Mouse (Mus musculus): ENCODE results near the gene Gm43552. TPM values are rescaled to one million over a fixed set of nuclear protein-coding genes. Genes with fewer than 3 reads are reported as not detected.

Gene Gm43552
- not detected for polyA plus RNA-seq (2015; fragmentation: Illumina TruSeq; extraction: RNeasy Lipid Tissue Mini Kit (QIAGEN cat#74804); ENCODE audit: insufficient read depth, low read depth, low replicate concordance)

DNA sequence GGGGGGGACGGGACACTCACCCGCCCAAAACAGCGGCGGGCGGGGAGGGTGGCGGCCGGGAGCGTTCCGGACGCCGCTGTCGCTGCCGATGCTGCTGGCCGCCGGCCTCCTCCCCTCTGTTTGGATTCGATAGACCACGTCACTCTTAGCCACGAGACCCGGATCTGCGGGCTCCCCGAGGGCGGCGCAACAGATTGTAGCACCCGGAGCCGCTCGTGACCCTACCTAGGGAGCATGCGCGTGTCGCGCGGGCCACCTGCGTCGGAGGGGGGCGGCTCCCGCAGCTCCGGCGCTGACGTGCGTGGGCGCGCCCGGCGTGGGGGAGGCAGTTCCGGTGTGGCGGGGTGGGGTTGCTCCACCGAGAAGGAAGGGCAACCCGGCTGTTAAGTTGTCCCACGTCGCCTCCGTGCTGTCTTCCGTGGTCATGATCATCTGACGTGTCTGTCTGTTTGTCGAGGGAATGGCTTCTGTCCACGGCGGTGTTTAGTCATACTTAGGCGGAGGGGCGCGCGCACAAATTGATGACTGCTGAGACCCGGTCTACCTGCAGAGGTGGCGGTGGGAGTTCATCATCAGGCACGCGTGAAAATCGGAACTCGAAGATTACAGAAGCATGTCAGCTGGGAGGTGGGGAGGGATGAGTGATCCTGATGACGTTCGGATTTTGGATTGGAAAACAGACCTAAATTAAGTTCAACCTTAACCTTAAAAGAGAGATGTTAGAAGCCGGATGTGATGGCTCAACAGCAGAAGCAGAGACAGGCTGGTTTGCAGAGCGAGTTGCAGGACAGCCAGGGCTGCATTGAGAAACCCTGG, at the start of gene Gm43552:
Gm43552 (minus strand) TSS at position 118 of the 816 bp plus-strand sequence.

DNA sequence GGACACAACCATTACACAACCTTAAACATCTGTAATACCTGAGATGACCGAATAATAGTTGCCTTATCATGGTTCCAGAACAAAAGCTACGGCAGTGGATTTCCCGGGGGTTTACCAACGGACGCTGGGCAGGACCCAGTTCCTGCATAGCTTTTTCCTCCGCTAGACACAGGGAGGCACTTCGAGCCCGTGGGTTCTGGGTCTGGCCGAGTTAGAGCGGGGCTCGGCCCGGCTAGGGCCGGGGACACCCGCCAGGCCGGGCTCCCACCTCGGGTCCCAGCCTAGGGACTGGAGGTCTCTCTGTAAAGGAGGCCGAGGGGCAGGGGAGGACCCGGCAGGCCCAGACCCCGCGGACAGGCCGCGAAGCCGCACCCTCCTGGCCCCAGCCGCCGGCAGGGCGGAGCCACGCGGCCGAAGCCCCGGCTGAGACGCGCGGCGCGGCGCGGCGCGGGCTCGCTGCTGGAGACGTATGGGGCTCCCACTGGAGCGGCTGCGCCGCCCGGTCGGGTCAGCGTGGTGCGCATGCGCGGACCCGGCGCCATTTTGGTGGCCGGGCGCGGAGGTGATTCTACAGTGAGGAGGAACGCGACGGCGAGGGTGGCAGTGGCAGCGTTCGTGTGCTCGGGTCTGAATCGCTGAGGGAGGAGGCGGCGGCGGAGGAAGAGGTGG, 44.3 kb upstream of the Gm43552 start, which contains the start of the genes Smim14 and Ube2k:
Smim14 (minus strand) TSS at position 434 of the 669 bp plus-strand sequence.
Ube2k (plus strand) TSS at position 483 of the 669 bp plus-strand sequence.

DNA sequence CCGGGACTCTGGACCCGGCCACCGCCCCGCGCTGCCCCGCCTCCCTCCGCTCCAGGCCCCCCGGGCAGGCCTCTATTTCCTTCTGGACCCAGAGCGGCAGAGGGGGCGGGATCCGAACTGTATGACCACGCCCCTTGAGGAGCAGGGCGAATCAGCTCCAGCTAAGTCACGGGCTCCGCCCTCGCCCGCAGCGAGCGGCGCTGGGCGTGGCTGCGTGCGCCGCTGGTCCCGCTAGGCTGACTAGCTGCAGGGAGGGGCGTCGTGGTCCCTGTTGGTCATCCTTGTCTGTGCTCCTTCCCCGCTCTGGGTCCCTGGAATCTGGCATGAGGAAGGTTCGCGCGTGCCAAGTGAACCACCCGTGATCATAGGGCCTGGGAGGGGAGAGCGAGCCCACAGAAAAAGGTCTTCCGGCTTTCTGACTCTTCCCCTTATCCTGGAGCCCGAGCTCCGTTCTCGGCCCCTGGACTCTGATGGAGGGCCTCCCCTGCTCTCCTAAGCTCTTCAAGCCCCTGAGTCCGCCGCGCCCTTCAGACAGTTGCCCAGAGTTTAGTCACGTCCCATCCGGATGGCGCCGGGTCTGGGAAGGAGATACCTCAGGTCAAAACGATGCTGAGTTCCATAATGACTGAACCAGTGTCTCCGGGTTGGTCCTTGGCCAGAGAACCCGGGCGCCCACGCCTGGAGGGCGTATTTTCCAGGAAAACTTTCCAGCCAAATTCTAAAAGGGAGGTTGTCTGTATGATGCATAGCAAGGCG, 56.6 kb downstream of the Gm43552 start, which contains the start of gene Ugdh:
Ugdh (minus strand) TSS at position 144 of the 756 bp plus-strand sequence.

DNA sequence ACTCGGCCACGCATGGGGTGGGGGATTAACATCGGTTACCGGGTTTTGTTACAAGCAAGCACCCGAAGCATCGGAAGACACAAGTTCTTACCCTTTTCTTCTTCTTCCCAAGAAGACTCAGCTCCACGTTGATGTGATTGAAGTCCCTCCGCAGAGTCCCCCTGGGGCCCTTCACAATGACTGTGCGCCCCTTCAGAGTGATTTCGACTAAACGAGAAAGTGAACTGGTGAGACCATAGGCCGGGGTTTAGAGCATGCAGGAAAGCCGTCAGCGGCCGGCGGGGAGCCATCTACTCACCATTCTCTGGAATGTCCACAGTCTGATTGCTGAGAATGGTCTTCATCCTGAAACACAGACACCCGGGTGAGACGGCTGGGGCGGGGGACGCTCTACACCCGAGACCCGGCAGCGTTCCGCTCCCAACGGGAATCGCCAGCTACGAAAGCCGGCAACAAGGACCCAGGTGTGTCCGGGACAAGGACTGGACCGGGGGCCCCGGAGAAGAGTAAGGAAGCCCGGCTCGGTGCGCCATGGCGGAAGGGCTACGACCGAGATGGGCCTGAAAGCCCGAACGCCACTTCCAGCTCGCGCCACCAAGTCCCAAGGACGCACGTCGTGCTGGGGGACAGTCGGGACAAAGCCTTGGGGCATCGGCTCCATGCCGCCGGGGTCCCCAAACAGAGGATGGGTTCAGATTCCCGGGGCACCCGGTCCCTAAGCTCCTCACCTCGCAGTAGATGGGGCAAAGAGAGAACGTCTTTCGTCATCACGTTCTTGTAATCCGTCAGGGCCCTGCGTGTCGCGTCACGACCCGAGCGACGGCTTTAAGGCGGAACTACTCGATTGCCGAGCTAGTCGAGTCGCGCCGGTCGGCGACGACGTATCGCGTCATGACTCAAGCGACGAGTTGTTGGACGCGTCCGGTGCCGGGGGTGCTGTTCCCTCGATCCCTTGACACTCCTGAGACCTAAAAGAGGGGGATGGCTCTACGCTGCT, 101.7 kb downstream of the Gm43552 start, which contains the start of the genes Rpl9 and Lias:
Rpl9 (minus strand) TSS at position 797 of the 997 bp plus-strand sequence.
Lias (plus strand) TSS at position 850 of the 997 bp plus-strand sequence.

Other genes with a start within 250 kb of the Gm43552 start
- 3.3 TPM for gene Rfc1, start 157.2 kb downstream of the Gm43552 start, polyA plus RNA-seq (2015; fragmentation: Illumina TruSeq; extraction: RNeasy Lipid Tissue Mini Kit (QIAGEN cat#74804); ENCODE audit: insufficient read depth, low read depth, low replicate concordance)
- 1.8 TPM for gene Klb, start 144.5 kb downstream of the Gm43552 start, polyA plus RNA-seq (2015; fragmentation: Illumina TruSeq; extraction: RNeasy Lipid Tissue Mini Kit (QIAGEN cat#74804); ENCODE audit: insufficient read depth, low read depth, low replicate concordance)
- 504 TPM for gene Rpl9, start 101.4 kb downstream of the Gm43552 start, polyA plus RNA-seq (2015; fragmentation: Illumina TruSeq; extraction: RNeasy Lipid Tissue Mini Kit (QIAGEN cat#74804); ENCODE audit: insufficient read depth, low read depth, low replicate concordance)
- 9.5 TPM for gene Lias, start 101.3 kb downstream of the Gm43552 start, polyA plus RNA-seq (2015; fragmentation: Illumina TruSeq; extraction: RNeasy Lipid Tissue Mini Kit (QIAGEN cat#74804); ENCODE audit: insufficient read depth, low read depth, low replicate concordance)
- 8.7 TPM for gene Ugdh, start 56.9 kb downstream of the Gm43552 start, polyA plus RNA-seq (2015; fragmentation: Illumina TruSeq; extraction: RNeasy Lipid Tissue Mini Kit (QIAGEN cat#74804); ENCODE audit: insufficient read depth, low read depth, low replicate concordance)
- gene Smim14, start 44.4 kb upstream of the Gm43552 start, polyA plus RNA-seq (2015; fragmentation: Illumina TruSeq; extraction: RNeasy Lipid Tissue Mini Kit (QIAGEN cat#74804); ENCODE audit: insufficient read depth, low read depth, low replicate concordance), result 51.3 TPM
- gene Ube2k, start 44.4 kb upstream of the Gm43552 start, polyA plus RNA-seq (2015; fragmentation: Illumina TruSeq; extraction: RNeasy Lipid Tissue Mini Kit (QIAGEN cat#74804); ENCODE audit: insufficient read depth, low read depth, low replicate concordance), result 15.6 TPM
- gene Pds5a, start 205.4 kb upstream of the Gm43552 start, polyA plus RNA-seq (2015; fragmentation: Illumina TruSeq; extraction: RNeasy Lipid Tissue Mini Kit (QIAGEN cat#74804); ENCODE audit: insufficient read depth, low read depth, low replicate concordance), result 18.6 TPM

Measured in pancreas, adult 10 weeks (tissue).